Mouse (Mus musculus) heart, embryonic 12.5 days (tissue): ENCODE measurements around the gene Gm14443. TPM values are rescaled to one million over a fixed set of nuclear protein-coding genes. Genes with fewer than 3 reads are reported as not detected.
"Not testable (repeated sequence)": the region's sequence is repeated elsewhere in the genome, so short reads cannot be mapped to it uniquely, and the experiment has no call there.

Source experiments
- ATAC-seq: fragments of 200-750 bp; cut with Nextera tagmentation; 2 replicates; pipeline ENCODE4 v1.8.0; 2017; ENCODE audit warnings: moderate TSS enrichment, moderate library complexity; ENCODE audit not compliant: insufficient number of reproducible peaks, low FRiP score
- H3K27ac ChIP-seq: fragments of 300-500 bp; sonication (generic); 2 replicates; pipeline ENCODE4 v1.5.1; 2016; ENCODE audit warnings: mild to moderate bottlenecking, moderate library complexity; ENCODE audit not compliant: poor library complexity, severe bottlenecking
- H3K27me3 ChIP-seq: fragments of 300-500 bp; sonication (generic); replicated peaks from 2 replicates; pipeline ENCODE4 v1.6.1; 2016; ENCODE audit warnings: mild to moderate bottlenecking, moderate library complexity
- H3K36me3 ChIP-seq: fragments of 300-500 bp; sonication (generic); 2 replicates; pipeline ENCODE4 v1.6.1; 2016; ENCODE audit warnings: mild to moderate bottlenecking, moderate library complexity
- H3K4me1 ChIP-seq: fragments of 300-500 bp; sonication (generic); replicated peaks from 2 replicates; pipeline ENCODE4 v1.6.1; 2016; ENCODE audit warnings: mild to moderate bottlenecking
- H3K4me2 ChIP-seq: fragments of 300-500 bp; sonication (generic); 2 replicates; pipeline ENCODE4 v1.6.1; 2016; ENCODE audit warnings: mild to moderate bottlenecking, moderate library complexity
- H3K4me3 ChIP-seq: fragments of 300-500 bp; sonication (generic); 2 replicates; pipeline ENCODE4 v1.5.1; 2016; ENCODE audit warnings: mild to moderate bottlenecking
- H3K9ac ChIP-seq: fragments of 300-500 bp; sonication (generic); 2 replicates; pipeline ENCODE4 v1.6.1; 2016; ENCODE audit warnings: mild to moderate bottlenecking, moderate library complexity
- H3K9me3 ChIP-seq: fragments of 300-500 bp; sonication (generic); replicated peaks from 2 replicates; pipeline ENCODE4 v1.6.1; 2016; ENCODE audit warnings: mild to moderate bottlenecking, moderate library complexity
- WGBS: fragments of 180-500 bp; shearing (Covaris S2); methylation state at CpG from one replicate; pipeline ENCODE4 v1.1.7; 2016; 5-methylcytosine and 5-hydroxymethylcytosine counted together
- polyA plus RNA-seq: library from polyadenylated mRNA; unstranded; fragments of >200 nt; fragmentation: Nextera tagmentation; extraction: Ambion mirVana; gene quantifications from 2 replicates; pipeline ENCODE4 v1.2.1, GENCODE M21; 2016

Gene Gm14443
- polyA plus RNA-seq, 1 experiment from 2014 or later: 0.31 TPM

DNA sequence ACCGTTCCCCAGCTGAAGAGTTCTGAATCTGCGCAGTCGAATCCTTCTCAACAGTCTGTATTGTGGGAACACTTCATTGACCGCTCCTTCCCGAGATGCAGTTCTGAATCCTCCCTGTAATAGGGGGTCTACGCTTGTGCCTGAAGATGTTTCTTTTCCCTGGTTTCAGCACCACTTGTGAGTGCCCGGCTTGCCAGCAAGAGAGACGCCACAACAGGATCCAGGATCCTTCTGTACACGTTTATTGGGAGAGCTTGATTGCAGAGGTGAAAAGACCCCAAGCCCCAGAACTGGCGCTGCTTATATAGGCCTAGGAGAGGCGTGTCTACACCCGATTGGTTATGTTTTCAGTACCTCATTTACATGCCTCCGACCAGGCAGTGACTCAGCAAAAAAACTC lies 19.0 kb downstream of the Gm14443 start:
- H3K27me3 ChIP-seq: no peaks in the 10 kb centered on the region
- peaks cover 12% of the 10 kb centered on the region for H3K9me3 ChIP-seq
- H3K9ac ChIP-seq: no peak overlapping the region
- H3K27ac ChIP-seq: no peak overlapping the region
- no peak overlapping the region for H3K4me2 ChIP-seq
- H3K4me1 ChIP-seq: no peaks in the 10 kb centered on the region
- no peak for ATAC-seq
- H3K36me3 ChIP-seq: no peaks in the 10 kb centered on the region
- H3K4me3 ChIP-seq: no peak overlapping the region
- WGBS: 88% methylated on average over 13 of the region's 13 CpGs

DNA sequence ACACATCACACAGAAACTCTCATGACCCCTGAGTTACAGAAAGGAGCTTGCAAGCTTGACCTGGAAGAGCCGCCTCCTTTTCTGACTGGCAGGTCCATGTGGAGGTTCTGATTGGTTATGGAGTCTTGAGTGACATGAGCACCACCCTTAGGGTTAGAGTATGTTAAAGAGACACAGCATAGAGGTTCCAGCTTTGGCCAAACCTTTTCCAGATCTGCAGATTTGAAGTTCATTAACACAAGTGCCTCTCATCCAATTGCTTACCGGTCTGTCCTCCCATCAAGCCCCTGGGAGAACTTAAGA lies 33.7 kb downstream of the Gm14443 start, which contains the start of gene Gm14399:
Gm14399 (minus strand) TSS at position 20 of the 303 bp plus-strand sequence.
- H3K36me3 ChIP-seq, H3K9me3 ChIP-seq, ATAC-seq, H3K27ac ChIP-seq, H3K27me3 ChIP-seq, H3K4me1 ChIP-seq: not testable (repeated sequence)
- 15% methylated on average over 1 of the region's 2 CpGs for WGBS
- Histone ChIP-seq H3K4me2 (peak within 1 kb of the TSS; percentile 59), H3K4me3 (peak within 1 kb of the TSS; percentile 59), H3K9ac (peak within 1 kb of the TSS; percentile 71)

DNA sequence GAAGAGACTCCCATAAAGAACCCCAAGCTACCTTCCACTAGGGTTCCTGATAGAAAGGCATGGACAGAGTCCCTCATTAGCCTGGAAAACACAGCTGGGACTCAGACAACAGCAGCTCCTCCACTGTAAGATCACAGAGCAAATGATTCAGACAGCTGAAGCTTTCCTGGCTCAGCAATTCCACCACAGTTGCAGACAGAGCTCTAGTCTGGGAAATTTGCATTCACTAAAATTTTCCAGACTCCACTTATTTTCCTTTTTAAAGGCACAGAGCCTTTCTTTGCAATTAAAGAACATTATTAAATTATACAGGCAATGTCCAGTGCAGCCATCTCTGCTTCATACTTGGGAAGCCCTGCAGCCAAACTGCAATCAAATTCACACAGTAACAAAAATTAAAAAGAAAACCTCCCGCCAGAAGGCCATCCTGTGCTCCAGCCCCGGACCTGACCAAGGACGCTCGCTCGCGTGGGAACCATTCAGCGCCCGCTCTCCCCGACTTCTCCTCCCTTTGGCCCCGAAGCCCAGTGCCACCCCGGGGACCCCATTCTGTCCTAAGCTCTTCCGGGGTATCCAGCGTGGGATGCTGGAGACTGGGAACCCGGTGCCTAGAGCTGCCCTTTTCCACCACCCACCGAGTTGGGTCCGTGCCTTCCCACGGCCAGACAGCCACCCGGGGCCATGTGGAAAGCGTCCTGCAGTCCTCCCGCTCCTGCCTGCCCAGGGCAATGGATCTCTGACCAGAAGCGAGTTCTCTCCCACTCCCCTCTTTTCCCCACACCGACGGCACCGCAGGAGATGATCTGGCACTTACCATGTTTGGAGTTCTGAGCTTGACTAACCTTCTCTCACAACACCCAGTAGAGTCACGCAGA lies 34.3 kb downstream of the Gm14443 start:
- peak overlapping the region; percentile 71 for H3K9ac ChIP-seq

DNA sequence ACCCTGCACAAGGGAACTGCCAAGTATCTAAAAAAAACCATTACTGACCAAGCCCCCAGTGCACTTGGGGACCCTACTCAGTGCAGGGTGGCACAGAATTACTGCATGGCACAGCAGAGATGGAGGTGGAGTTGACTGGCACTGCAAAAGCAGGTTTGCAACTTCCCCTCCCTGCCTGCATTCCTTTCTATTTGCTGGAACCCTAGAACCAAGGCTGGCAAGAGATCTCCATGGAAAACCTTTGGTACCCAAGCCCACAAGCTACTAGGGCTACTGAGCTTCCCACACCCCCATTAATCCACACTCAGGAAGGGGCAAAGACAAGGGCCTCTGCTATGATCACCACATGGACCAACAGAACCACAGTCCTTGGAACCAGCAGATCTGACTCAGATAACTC lies 35.0 kb downstream of the Gm14443 start:
- not testable (repeated sequence) for H3K27ac ChIP-seq, H3K27me3 ChIP-seq, H3K4me3 ChIP-seq, H3K9ac ChIP-seq, H3K4me2 ChIP-seq, ATAC-seq, H3K4me1 ChIP-seq, H3K36me3 ChIP-seq, H3K9me3 ChIP-seq

More for the DNA sequence above, 34.3 kb downstream of the Gm14443 start:
- H3K36me3 ChIP-seq, H3K4me1 ChIP-seq, H3K9me3 ChIP-seq, ATAC-seq, H3K27ac ChIP-seq, H3K27me3 ChIP-seq: not testable (repeated sequence)
- WGBS: 3% methylated on average over 25 of the region's 25 CpGs
- H3K4me2 ChIP-seq: peak overlapping the region; percentile 59
- H3K4me3 ChIP-seq: peak overlapping the region; percentile 59

Other genes with a start within 250 kb of the Gm14443 start
- not detected in 2 replicates for gene Gm14444, start 165.6 kb downstream of the Gm14443 start, polyA plus RNA-seq
- 0.86 and 0.99 TPM in 2 replicates for gene Gm14393, start 108.1 kb downstream of the Gm14443 start, polyA plus RNA-seq
- 4.8 and 6.7 TPM in 2 replicates for gene Gm14399, start 33.9 kb downstream of the Gm14443 start, polyA plus RNA-seq
- gene Gm14391, start 31.0 kb upstream of the Gm14443 start, polyA plus RNA-seq: 3.5 and 5.0 TPM in 2 replicates
- 1.00 and 2.5 TPM in 2 replicates for gene Gm14440, start 99.3 kb upstream of the Gm14443 start, polyA plus RNA-seq
- 12.1 and 13.2 TPM in 2 replicates for gene Gm4631, start 162.3 kb upstream of the Gm14443 start, polyA plus RNA-seq
- 7.2 and 8.2 TPM in 2 replicates for gene Zfp968, start 196.6 kb upstream of the Gm14443 start, polyA plus RNA-seq